Mouse (Mus musculus) kidney, postnatal 4 days (tissue): ENCODE measurements around the gene Sept9.
A peak's percentile ranks its signal among the peaks of the same experiment; 100 is the strongest.

Source experiments
- DNase-seq, 2 experiments: peaks; one replicate each; pipeline ENCODE4 v3.0.0; 2021; ENCODE audit warnings: mixed read lengths in 2 of 2

Sept9 gene

GRCm38 (mm10) chr11:117199282-117200175, at the start of gene Sept9:
Gene Sept9, plus strand, starts transcription at chr11:117199661.
- peak; percentile 58 to 76 for DNase-seq

- DNase-seq: no peak
These were observed 48.9 kb upstream of the Sept9 start for GRCm38 (mm10) chr11:117150467-117150966.

GRCm38 (mm10) chr11:117151461-117151860, 48.0 kb upstream of the Sept9 start:
- no peak for DNase-seq

- no peak for DNase-seq
These were observed 46.9 kb upstream of the Sept9 start for GRCm38 (mm10) chr11:117152541-117152940.

GRCm38 (mm10) chr11:117153553-117153952, 45.9 kb upstream of the Sept9 start:
- DNase-seq: no peak

- peak; percentile 36 to 55 for DNase-seq
These were observed 45.2 kb upstream of the Sept9 start for GRCm38 (mm10) chr11:117154088-117154815.

GRCm38 (mm10) chr11:117156725-117157124, 42.7 kb upstream of the Sept9 start:
- DNase-seq: peak; percentile 79 to 88

- DNase-seq: peak in 1 of 2 experiments; percentile 51
These were observed 41.1 kb upstream of the Sept9 start for GRCm38 (mm10) chr11:117158343-117158742.

GRCm38 (mm10) chr11:117159257-117159945, 40.1 kb upstream of the Sept9 start:
- no peak for DNase-seq

GRCm38 (mm10) chr11:117159946-117160307, 39.5 kb upstream of the Sept9 start:
- DNase-seq: no peak

- no peak for DNase-seq
These were observed 38.7 kb upstream of the Sept9 start for GRCm38 (mm10) chr11:117160791-117161190.

GRCm38 (mm10) chr11:117161574-117161973, 37.9 kb upstream of the Sept9 start:
- DNase-seq: no peak

GRCm38 (mm10) chr11:117163098-117163497, 36.4 kb upstream of the Sept9 start:
- DNase-seq: no peak

GRCm38 (mm10) chr11:117163771-117164170, 35.7 kb upstream of the Sept9 start:
- no peak for DNase-seq

GRCm38 (mm10) chr11:117168278-117169087, 31.0 kb upstream of the Sept9 start:
- DNase-seq: peak; percentile 47 to 57

GRCm38 (mm10) chr11:117169088-117169635, 30.3 kb upstream of the Sept9 start:
- no peak for DNase-seq

- DNase-seq: no peak
These were observed 29.5 kb upstream of the Sept9 start for GRCm38 (mm10) chr11:117169801-117170565.

- DNase-seq: peak; percentile 53 to 71
These were observed 25.2 kb upstream of the Sept9 start for GRCm38 (mm10) chr11:117174098-117174892.

- peak; percentile 82 to 84 for DNase-seq
These were observed 24.5 kb upstream of the Sept9 start for GRCm38 (mm10) chr11:117174924-117175323.

- no peak for DNase-seq
These were observed 24.0 kb upstream of the Sept9 start for GRCm38 (mm10) chr11:117175472-117175871.
